ENCODE assay signal across 13 mouse cellular contexts in genomic region chr16:91506396-91506795, GRCm38 (mm10).
"Had no signal": no experiment of that assay in that cellular context is flagged by ENCODE, and none has a peak within 500 bp of the region (broad histone marks: within the 10 kb centered on the region; RNA-seq: fewer than 3 reads in every experiment).

No protein-coding gene starts in this region.

- H3K9ac ChIP-seq: limb, embryonic 13.5 days; liver, embryonic 14.5 days; lung, embryonic 14.5 days; midbrain, embryonic 15.5 days had no signal

- ATAC-seq: midbrain, embryonic 15.5 days had no signal

- H3K27me3 ChIP-seq: limb, embryonic 13.5 days; midbrain, embryonic 15.5 days had no signal

- H3K4me1 ChIP-seq: limb, embryonic 13.5 days; midbrain, embryonic 10.5 days; midbrain, embryonic 15.5 days had no signal

- H3K27ac ChIP-seq: kidney, postnatal 0 days; layer of hippocampus, adult 2 months; limb, embryonic 13.5 days; liver, embryonic 14.5 days; midbrain, embryonic 10.5 days; midbrain, embryonic 15.5 days had no signal

- H3K4me2 ChIP-seq: limb, embryonic 13.5 days; lung, embryonic 14.5 days; midbrain, embryonic 15.5 days had no signal

- H3K9me3 ChIP-seq: limb, embryonic 13.5 days; midbrain, embryonic 10.5 days; midbrain, embryonic 15.5 days had no signal

- H3K4me3 ChIP-seq: layer of hippocampus, adult 2 months; limb, embryonic 13.5 days; midbrain, embryonic 10.5 days; midbrain, embryonic 15.5 days had no signal

- DNase-seq: kidney, postnatal 4 days; left cerebral cortex, postnatal 4 days; lung, embryonic 14.5 days; lung, postnatal 10 days; lung, postnatal 4 days; right cerebral cortex, postnatal 14 days; thymus, postnatal 36 days had no signal
